Mouse (Mus musculus) neural tube, embryonic 12.5 days (tissue): ENCODE data around the gene Lipe. TPM values are rescaled to one million over a fixed set of nuclear protein-coding genes. Genes with fewer than 3 reads are reported as not detected.

Experiments used
- ATAC-seq: fragments of 200-750 bp; cut with Nextera tagmentation; 2 replicates; pipeline ENCODE4 v1.8.0; 2017; ENCODE audit warnings: low read depth, mild to moderate bottlenecking, moderate TSS enrichment, moderate library complexity; ENCODE audit not compliant: low FRiP score
- H3K27ac ChIP-seq: fragments of 300-500 bp; sonication (generic); 2 replicates; pipeline ENCODE4 v1.5.1; 2016
- H3K27me3 ChIP-seq: fragments of 300-500 bp; sonication (generic); replicated peaks from 2 replicates; pipeline ENCODE4 v1.6.1; 2016; ENCODE audit warnings: mild to moderate bottlenecking
- H3K36me3 ChIP-seq: fragments of 300-500 bp; sonication (generic); 2 replicates; pipeline ENCODE4 v1.6.1; 2016; ENCODE audit warnings: mild to moderate bottlenecking
- H3K4me1 ChIP-seq: fragments of 300-500 bp; sonication (generic); 2 replicates; pipeline ENCODE4 v1.6.1; 2016
- H3K4me2 ChIP-seq: fragments of 300-500 bp; sonication (generic); replicated peaks from 2 replicates; pipeline ENCODE4 v1.6.1; 2016; ENCODE audit warnings: mild to moderate bottlenecking
- H3K4me3 ChIP-seq: fragments of 300-500 bp; sonication (generic); 2 replicates; pipeline ENCODE4 v1.5.1; 2016
- H3K9ac ChIP-seq: fragments of 300-500 bp; sonication (generic); 2 replicates; pipeline ENCODE4 v1.6.1; 2016; ENCODE audit warnings: mild to moderate bottlenecking
- H3K9me3 ChIP-seq: fragments of 300-500 bp; sonication (generic); 2 replicates; pipeline ENCODE4 v1.6.1; 2016; ENCODE audit warnings: mild to moderate bottlenecking
- WGBS: fragments of 180-500 bp; shearing (Covaris S2); methylation state at CpG from one replicate; pipeline ENCODE4 v1.1.7; 2016; 5-methylcytosine and 5-hydroxymethylcytosine counted together
- polyA plus RNA-seq: library from polyadenylated mRNA; unstranded; fragments of >200 nt; fragmentation: Nextera tagmentation; extraction: Ambion mirVana; gene quantifications from 2 replicates; pipeline ENCODE4 v1.2.1, GENCODE M21; 2016

The Lipe gene
- polyA plus RNA-seq, 1 experiment from 2014 or later: 11.6 TPM

GRCm38 (mm10) chr7:25392851-25393250 is 5.7 kb downstream of the Lipe start:
- Histone ChIP-seq H3K4me1 (peaks cover 26% of the 10 kb centered on the region), H3K4me3 (no peak overlapping the region), H3K9me3 (no peaks in the 10 kb centered on the region), H3K27ac (no peak overlapping the region), H3K36me3 (peaks cover 7% of the 10 kb centered on the region), H3K4me2 (peak overlapping the region; percentile 68; the same call in 1 of the 2 replicates), H3K27me3 (no peaks in the 10 kb centered on the region), H3K9ac (no peak overlapping the region)
- ATAC-seq: no peak
- 49% methylated on average over 7 of the region's 7 CpGs for WGBS

DNA sequence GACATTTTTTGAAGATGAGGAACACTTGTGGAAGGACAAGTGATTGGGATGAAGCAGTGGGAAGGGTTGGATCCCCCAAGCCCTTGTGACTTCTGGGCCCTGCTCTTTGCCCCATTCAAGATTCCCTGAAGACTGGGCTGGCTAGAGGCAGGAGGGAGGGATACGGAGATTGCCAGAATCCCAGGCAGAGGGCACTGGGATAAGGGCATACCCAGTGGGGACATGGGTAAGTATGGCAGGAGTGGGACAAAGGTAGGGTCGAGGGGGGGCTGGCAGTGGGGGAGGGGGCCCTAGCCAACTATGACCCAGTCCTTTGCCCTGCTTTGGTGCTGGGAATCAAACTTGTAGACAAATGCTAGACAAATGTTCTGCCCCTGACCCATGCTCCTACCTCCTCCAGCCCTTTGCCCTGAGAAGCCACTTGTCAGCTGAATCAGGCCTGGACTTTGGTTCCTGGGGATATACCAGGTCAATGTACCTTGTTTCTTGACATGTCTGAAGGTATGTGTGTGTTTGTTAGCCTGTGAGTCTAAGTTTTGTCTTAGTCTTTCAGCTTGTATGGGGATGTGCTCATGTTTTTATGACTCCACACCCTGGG is 6.6 kb downstream of the Lipe start:
- no peaks in the 10 kb centered on the region for H3K27me3 ChIP-seq
- H3K27ac ChIP-seq: no peak overlapping the region
- H3K9me3 ChIP-seq: no peaks in the 10 kb centered on the region
- H3K36me3 ChIP-seq: peaks cover 16% of the 10 kb centered on the region
- H3K4me2 ChIP-seq: no peak overlapping the region
- no peak overlapping the region for H3K9ac ChIP-seq
- no peak overlapping the region for H3K4me3 ChIP-seq
- peaks cover 26% of the 10 kb centered on the region for H3K4me1 ChIP-seq
- 88% methylated on average over 2 of the region's 2 CpGs for WGBS
- ATAC-seq: no peak

GRCm38 (mm10) chr7:25390986-25391385 is 7.5 kb downstream of the Lipe start:
- no peaks in the 10 kb centered on the region for H3K9me3 ChIP-seq
- ATAC-seq: no peak
- H3K27ac ChIP-seq: no peak overlapping the region
- H3K9ac ChIP-seq: no peak overlapping the region
- H3K4me1 ChIP-seq: peaks cover 26% of the 10 kb centered on the region
- H3K27me3 ChIP-seq: no peaks in the 10 kb centered on the region
- no peak overlapping the region for H3K4me2 ChIP-seq
- peaks cover 24% of the 10 kb centered on the region for H3K36me3 ChIP-seq
- WGBS: 75% methylated on average over 2 of the region's 2 CpGs
- H3K4me3 ChIP-seq: no peak overlapping the region

GRCm38 (mm10) chr7:25390054-25390770 is 8.3 kb downstream of the Lipe start:
- peaks cover 26% of the 10 kb centered on the region for H3K4me1 ChIP-seq
- no peaks in the 10 kb centered on the region for H3K27me3 ChIP-seq
- no peak overlapping the region for H3K4me2 ChIP-seq
- no peak for ATAC-seq
- H3K4me3 ChIP-seq: no peak overlapping the region
- H3K9ac ChIP-seq: no peak overlapping the region
- no peaks in the 10 kb centered on the region for H3K9me3 ChIP-seq
- peaks cover 32% of the 10 kb centered on the region for H3K36me3 ChIP-seq
- 56% methylated on average over 8 of the region's 8 CpGs for WGBS
- no peak overlapping the region for H3K27ac ChIP-seq

GRCm38 (mm10) chr7:25388916-25389315 is 9.6 kb downstream of the Lipe start:
- Histone ChIP-seq H3K27ac (no peak overlapping the region), H3K9ac (no peak overlapping the region), H3K4me1 (peaks cover 17% of the 10 kb centered on the region), H3K27me3 (no peaks in the 10 kb centered on the region), H3K4me3 (no peak overlapping the region), H3K36me3 (peaks cover 43% of the 10 kb centered on the region), H3K4me2 (no peak overlapping the region), H3K9me3 (no peaks in the 10 kb centered on the region)
- 88% methylated on average over 7 of the region's 7 CpGs for WGBS
- no peak for ATAC-seq

- Histone ChIP-seq H3K4me1 (peaks cover 14% of the 10 kb centered on the region), H3K9ac (no peak overlapping the region), H3K36me3 (peaks cover 53% of the 10 kb centered on the region), H3K4me3 (no peak overlapping the region), H3K4me2 (no peak overlapping the region), H3K27me3 (no peaks in the 10 kb centered on the region), H3K27ac (no peak overlapping the region), H3K9me3 (no peaks in the 10 kb centered on the region)
- ATAC-seq: no peak
- 94% methylated on average over 18 of the region's 18 CpGs for WGBS
Measured at GRCm38 (mm10) chr7:25387811-25388440, 10.6 kb downstream of the Lipe start.

GRCm38 (mm10) chr7:25385850-25386555 is 12.5 kb downstream of the Lipe start:
- no peak overlapping the region for H3K4me2 ChIP-seq
- H3K4me1 ChIP-seq: peaks cover 12% of the 10 kb centered on the region
- no peak overlapping the region for H3K4me3 ChIP-seq
- no peak overlapping the region for H3K27ac ChIP-seq
- ATAC-seq: no peak
- peaks cover 68% of the 10 kb centered on the region for H3K36me3 ChIP-seq
- H3K27me3 ChIP-seq: no peaks in the 10 kb centered on the region
- H3K9ac ChIP-seq: no peak overlapping the region
- no peaks in the 10 kb centered on the region for H3K9me3 ChIP-seq
- 88% methylated on average over 12 of the region's 12 CpGs for WGBS

- Histone ChIP-seq H3K4me1 (peaks cover 5% of the 10 kb centered on the region; the same call in 1 of the 2 replicates), H3K27ac (no peak overlapping the region), H3K9me3 (no peaks in the 10 kb centered on the region), H3K9ac (no peak overlapping the region), H3K4me2 (no peak overlapping the region), H3K36me3 (peaks cover 75% of the 10 kb centered on the region), H3K27me3 (no peaks in the 10 kb centered on the region), H3K4me3 (no peak overlapping the region)
- WGBS: 95% methylated on average over 12 of the region's 12 CpGs
- no peak for ATAC-seq
Measured at GRCm38 (mm10) chr7:25385259-25385658, 13.3 kb downstream of the Lipe start.

GRCm38 (mm10) chr7:25384818-25385217 is 13.7 kb downstream of the Lipe start:
- H3K27me3 ChIP-seq: no peaks in the 10 kb centered on the region
- H3K4me1 ChIP-seq: peaks cover 5% of the 10 kb centered on the region
- H3K9ac ChIP-seq: no peak overlapping the region
- ATAC-seq: no peak
- H3K27ac ChIP-seq: no peak overlapping the region
- WGBS: 90% methylated on average over 9 of the region's 9 CpGs
- no peaks in the 10 kb centered on the region for H3K9me3 ChIP-seq
- H3K4me3 ChIP-seq: no peak overlapping the region
- peaks cover 75% of the 10 kb centered on the region for H3K36me3 ChIP-seq
- H3K4me2 ChIP-seq: no peak overlapping the region

DNA sequence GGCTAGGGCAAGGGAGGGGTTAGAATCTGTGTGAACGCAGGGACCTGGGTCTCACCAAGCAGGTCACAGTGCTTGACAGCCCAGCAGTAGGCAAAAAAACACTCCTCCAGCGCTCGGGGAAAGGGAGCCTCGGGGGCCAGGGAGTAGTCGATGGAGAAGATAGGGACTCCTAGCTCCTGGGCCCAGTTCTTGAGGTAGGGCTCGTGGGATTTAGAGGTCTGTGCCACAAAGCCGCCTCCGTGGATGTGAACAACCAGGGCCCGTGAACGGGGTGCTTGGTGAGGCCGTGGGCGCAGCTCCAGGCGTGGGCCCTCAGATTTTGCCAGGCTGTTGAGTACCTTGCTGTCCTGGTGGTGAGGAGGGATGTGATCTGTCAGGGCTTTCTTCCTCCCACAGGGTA is 14.2 kb downstream of the Lipe start:
- 93% methylated on average over 13 of the region's 13 CpGs for WGBS
- peaks cover 75% of the 10 kb centered on the region for H3K36me3 ChIP-seq
- H3K9ac ChIP-seq: no peak overlapping the region
- H3K27me3 ChIP-seq: no peaks in the 10 kb centered on the region
- no peaks in the 10 kb centered on the region for H3K9me3 ChIP-seq
- no peak overlapping the region for H3K4me3 ChIP-seq
- no peak overlapping the region for H3K27ac ChIP-seq
- ATAC-seq: no peak
- peaks cover 9% of the 10 kb centered on the region for H3K4me1 ChIP-seq
- H3K4me2 ChIP-seq: no peak overlapping the region

GRCm38 (mm10) chr7:25383891-25384290 is 14.6 kb downstream of the Lipe start:
- no peak overlapping the region for H3K9ac ChIP-seq
- no peak overlapping the region for H3K27ac ChIP-seq
- no peak overlapping the region for H3K4me3 ChIP-seq
- H3K4me2 ChIP-seq: no peak overlapping the region
- no peaks in the 10 kb centered on the region for H3K27me3 ChIP-seq
- no peaks in the 10 kb centered on the region for H3K9me3 ChIP-seq
- no peak for ATAC-seq
- peaks cover 9% of the 10 kb centered on the region for H3K4me1 ChIP-seq
- 83% methylated on average over 4 of the region's 4 CpGs for WGBS
- H3K36me3 ChIP-seq: peaks cover 75% of the 10 kb centered on the region

GRCm38 (mm10) chr7:25383385-25383784 is 15.1 kb downstream of the Lipe start:
- H3K27me3 ChIP-seq: no peaks in the 10 kb centered on the region

More at GRCm38 (mm10) chr7:25383385-25383784, 15.1 kb downstream of the Lipe start:
- no peak for ATAC-seq
- no peaks in the 10 kb centered on the region for H3K9me3 ChIP-seq
- H3K36me3 ChIP-seq: peaks cover 74% of the 10 kb centered on the region
- H3K27ac ChIP-seq: no peak overlapping the region
- peaks cover 9% of the 10 kb centered on the region for H3K4me1 ChIP-seq
- no peak overlapping the region for H3K9ac ChIP-seq
- H3K4me3 ChIP-seq: no peak overlapping the region
- 87% methylated on average over 7 of the region's 7 CpGs for WGBS
- H3K4me2 ChIP-seq: no peak overlapping the region
